Mouse (Mus musculus) thymus, postnatal 25 days (tissue): ENCODE data around the gene Ralgps1.
"Not testable (repeated sequence)": the region's sequence is repeated elsewhere in the genome, so short reads cannot be mapped to it uniquely, and the experiment has no call there.

Experiments used
- DNase-seq: peaks from one replicate; pipeline ENCODE4 v3.0.0; 2022

The Ralgps1 gene

GRCm38 (mm10) chr2:33130526-33131483 lies 240.5 kb downstream of the Ralgps1 start:
- peak; percentile 92 for DNase-seq

DNA sequence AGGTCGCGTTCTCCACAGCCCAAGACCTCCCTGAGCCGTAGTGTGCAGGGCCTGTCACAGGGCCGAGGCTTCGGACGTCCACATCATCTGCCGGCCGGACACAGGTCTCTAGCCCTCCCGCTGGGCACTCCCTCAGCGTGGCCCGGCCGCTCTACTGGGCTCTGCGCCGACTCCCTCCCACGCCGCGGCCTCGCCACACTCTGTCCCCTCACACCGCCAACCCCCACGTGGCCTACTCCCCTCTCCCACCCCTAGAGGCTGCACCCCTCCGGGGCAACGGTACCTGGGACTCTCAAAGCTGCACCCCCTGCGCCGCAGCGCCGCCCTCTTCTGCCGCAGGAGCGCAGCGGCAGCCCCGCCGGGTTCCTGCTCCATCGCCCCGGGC lies 241.2 kb downstream of the Ralgps1 start:
- no peak for DNase-seq

DNA sequence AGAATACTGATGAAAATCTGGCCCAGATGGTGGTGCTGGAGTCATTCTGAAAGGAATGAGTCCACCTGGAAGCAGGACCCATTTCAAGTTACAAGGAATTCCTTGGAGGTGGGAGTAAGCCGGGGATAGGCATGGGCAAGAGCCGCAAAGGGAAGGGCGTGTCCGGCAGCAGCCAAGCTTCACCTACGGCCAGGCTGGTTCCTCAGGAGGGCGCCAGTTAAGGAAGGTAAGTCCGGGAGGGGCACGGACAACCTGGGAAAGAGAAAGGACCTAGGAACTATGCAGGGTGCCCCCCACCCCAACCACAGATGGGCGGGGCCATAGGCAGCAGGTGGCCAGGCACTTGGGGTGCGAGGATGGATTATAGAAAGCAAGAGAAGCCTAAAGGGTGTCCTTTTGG lies 241.6 kb downstream of the Ralgps1 start:
- DNase-seq, result peak; percentile 16

DNA sequence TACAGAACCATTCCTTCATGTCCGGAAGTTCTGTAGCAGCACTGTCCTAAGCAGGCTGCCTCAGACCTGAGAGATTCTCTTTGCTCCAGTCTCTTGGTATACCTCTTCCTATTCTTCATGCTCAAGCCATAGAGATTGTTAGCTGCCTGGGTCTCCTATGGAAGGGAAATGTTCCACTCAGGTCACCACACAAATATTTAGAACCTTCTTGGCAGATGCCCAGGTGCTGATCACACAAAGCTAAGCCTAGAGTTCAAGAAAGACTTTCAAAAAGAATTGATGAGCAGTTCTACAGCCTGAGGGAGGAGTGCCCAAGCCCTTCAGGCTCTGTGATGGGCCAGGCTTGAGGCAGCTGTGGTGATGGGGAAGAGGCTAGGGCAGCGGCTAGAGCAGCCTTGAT lies 242.3 kb downstream of the Ralgps1 start:
- DNase-seq, result no peak

GRCm38 (mm10) chr2:33127271-33127670 lies 244.0 kb downstream of the Ralgps1 start:
- no peak for DNase-seq

GRCm38 (mm10) chr2:33122856-33123255 lies 248.4 kb downstream of the Ralgps1 start:
- no peak for DNase-seq

DNA sequence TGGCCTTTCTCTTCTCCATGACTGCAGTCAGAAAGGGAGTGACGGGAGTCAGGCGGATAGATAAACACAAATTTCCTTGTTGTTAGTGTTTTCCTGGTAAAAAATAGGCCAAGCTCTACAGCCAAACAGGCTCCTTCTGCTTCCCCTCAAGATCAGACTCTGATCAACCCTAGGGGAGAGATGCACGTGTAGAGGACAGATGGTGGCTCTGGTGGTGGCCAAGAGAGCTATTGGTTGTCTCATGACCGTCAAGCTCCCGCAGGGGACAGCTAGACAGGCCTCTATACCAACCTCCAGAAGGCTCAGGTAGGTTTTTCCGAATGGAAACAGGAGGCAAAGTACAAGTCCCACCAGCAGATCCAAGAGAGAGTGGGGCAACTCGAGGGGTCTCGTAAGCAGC lies 270.8 kb downstream of the Ralgps1 start:
- no peak for DNase-seq

DNA sequence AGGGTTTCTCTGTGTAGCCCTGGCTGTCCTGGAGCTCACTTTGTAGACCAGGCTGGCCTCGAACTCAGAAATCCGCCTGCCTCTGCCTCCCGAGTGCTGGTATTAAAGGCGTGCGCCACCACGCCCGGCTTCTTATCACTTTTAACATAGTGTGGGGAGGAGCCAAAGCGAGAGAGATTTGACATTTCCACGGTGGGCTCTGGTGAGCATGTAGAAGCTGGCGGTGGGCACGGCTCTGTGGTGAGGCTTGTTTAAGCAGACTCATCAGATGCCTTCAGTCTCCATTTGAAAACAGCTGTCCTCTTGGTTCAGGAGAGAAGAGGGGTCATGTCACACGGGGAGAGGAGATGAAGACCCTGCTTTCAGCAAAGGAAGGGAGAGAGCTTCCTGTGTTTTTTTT lies 274.0 kb downstream of the Ralgps1 start:
- DNase-seq, result not testable (repeated sequence)

GRCm38 (mm10) chr2:33095221-33095671 lies 276.0 kb downstream of the Ralgps1 start:
- DNase-seq, result peak; percentile 43

DNA sequence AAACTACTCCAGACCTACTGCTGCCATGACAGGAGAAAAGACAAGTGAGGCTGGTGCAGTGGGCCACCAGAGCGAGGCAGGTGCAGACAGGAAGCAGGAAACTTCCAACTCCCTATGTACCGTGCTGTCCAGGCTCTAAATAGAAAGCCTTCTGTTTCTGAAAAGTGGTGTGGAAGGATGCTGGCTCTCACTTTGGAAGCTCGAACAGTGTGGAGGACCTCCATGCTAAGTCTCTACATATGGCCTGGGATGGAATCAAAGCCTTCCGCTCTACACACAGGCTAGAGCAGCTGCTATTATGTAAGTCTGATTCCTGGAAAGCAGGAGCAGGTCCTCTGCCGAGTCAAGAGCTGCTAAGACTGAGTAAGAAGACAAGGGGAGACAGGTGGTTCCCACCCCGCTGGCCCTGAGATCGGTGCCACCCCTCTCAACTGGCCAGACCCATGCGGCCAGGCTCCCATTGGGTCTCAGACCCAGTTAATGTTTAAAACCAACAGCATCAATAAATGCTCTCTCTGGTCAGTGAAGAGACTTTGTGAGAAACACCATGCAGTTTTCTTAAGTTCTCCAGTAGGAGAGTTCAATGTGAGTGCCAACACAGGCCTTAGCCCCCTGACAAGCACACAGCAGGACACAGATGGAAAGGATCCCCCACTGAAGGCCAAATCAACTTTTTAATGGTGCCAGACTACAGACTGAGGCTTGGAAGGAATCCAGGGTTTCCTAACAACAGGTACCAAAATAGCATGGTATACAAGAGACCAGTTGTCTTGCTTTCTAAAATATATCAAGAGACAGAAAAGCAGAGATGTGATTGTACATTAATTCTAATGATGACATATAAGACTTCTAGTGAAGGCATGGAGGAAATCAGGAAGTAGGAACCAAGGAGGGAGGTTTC lies 280.4 kb downstream of the Ralgps1 start:
- DNase-seq, result no peak

DNA sequence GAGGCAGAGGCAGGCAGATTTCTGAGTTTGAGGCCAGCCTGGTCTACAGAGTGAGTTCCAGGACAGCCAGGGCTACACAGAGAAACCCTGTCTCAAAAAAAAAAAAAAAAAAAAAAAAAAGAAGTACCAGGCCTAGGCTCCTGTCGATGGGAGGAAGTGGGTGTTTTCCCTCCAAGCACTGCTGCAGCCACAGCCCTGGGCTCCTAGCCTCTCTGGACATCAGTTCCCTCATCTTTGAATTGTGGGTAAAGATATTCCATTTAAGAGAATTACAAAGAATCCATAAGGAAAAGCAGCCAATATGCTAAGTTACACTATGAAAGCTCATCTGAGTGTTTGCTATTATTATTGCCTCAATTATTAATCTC lies 281.3 kb downstream of the Ralgps1 start:
- DNase-seq, result not testable (repeated sequence)

GRCm38 (mm10) chr2:33089356-33090032 lies 281.8 kb downstream of the Ralgps1 start:
- DNase-seq, result no peak

GRCm38 (mm10) chr2:33086671-33087363 lies 284.5 kb downstream of the Ralgps1 start:
- no peak for DNase-seq

GRCm38 (mm10) chr2:33086016-33086596 lies 285.2 kb downstream of the Ralgps1 start:
- no peak for DNase-seq

- DNase-seq, result no peak
These were observed 287.1 kb downstream of the Ralgps1 start for GRCm38 (mm10) chr2:33084221-33084620.
